Mouse (Mus musculus): ENCODE results near the gene Gm21987. TPM values are rescaled to one million over a fixed set of nuclear protein-coding genes. Genes with fewer than 3 reads are reported as not detected.

Gene Gm21987
- total RNA-seq, 2 experiments from 2014 or later = not detected

- 0 out of 2 replicates have a peak, but pooled peaks have one; percentile 14 for ATAC-seq (replicated peaks; ENCODE audit: low FRiP score, low TSS enrichment, poor library complexity, severe bottlenecking)
Observed at GRCm38 (mm10) chr16:38387389-38387788, 40.5 kb downstream of the Gm21987 start.

GRCm38 (mm10) chr16:38388757-38389156 lies 41.9 kb downstream of the Gm21987 start:
- no peak for ATAC-seq (replicated peaks; ENCODE audit: low FRiP score, low TSS enrichment, poor library complexity, severe bottlenecking)

DNA sequence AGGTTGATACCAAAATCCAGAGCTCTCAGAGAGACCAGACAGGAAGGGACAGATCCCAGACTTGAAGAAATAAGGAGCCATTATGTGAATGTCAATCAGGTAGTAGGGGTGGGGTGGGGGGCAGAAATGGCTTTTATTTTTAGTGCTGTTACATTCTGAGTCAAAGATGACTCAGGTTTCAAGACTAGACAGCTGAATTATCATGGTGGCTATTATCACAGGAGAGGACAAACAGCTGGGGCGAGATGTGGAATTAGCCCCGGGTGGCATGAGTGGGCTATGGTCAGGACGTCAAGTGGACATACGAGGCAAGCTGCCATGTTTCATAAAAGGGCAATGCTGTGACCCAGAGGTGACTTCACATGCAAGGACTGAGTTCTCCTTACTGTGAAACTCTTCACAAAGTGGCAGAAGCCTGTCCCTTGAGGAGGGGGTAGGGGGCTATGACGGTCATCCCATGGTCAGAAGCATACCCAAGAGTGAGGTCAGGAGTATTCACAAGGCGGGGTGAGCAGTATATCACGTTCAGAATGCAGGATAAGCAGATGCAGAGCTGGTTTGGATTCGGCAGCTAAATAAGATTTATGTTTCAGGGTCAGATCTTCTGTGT lies 42.5 kb downstream of the Gm21987 start:
- ATAC-seq (replicated peaks; ENCODE audit: low FRiP score, low TSS enrichment, poor library complexity, severe bottlenecking) = no peak

- no peak for ATAC-seq (replicated peaks; ENCODE audit: low FRiP score, low TSS enrichment, poor library complexity, severe bottlenecking)
Observed at GRCm38 (mm10) chr16:38390322-38390721, 43.5 kb downstream of the Gm21987 start.

DNA sequence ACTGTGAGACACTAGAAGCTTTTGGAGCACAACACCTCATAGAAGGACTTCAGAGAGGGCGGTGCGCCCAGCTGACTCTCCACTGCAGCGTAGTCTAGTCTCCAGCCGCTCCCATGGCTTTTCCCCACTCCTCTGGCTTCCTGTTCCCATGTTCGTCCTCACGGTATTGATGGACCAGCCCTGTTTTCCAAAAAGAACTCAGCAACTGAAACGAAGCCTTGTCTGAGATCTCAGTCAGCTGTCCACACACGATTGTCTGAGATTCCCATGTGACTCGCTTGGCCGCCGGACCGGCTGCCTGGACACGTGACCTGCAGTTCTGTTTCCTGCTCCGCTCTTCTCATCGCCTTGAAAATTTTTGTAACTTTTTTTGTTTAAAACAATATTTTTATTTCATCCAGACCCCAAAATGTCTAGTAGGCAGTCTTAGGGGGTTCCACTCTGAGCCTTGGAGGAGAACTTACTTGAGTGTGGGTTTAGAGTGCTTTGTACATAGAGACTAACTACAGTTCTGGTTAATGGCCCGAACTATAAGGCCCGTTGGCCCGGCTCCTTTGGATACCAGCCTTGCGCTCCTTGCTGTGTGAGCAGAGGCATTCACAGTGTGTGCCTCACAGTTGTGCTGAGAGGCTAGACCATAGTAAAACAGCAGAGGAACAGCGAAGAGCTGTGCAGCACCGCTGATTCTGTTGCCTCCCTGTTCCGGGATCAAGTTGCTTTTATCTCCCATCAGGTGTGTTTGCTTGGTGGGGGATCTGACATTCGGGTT lies 45.5 kb downstream of the Gm21987 start:
- no peak for ATAC-seq (replicated peaks; ENCODE audit: low FRiP score, low TSS enrichment, poor library complexity, severe bottlenecking)

DNA sequence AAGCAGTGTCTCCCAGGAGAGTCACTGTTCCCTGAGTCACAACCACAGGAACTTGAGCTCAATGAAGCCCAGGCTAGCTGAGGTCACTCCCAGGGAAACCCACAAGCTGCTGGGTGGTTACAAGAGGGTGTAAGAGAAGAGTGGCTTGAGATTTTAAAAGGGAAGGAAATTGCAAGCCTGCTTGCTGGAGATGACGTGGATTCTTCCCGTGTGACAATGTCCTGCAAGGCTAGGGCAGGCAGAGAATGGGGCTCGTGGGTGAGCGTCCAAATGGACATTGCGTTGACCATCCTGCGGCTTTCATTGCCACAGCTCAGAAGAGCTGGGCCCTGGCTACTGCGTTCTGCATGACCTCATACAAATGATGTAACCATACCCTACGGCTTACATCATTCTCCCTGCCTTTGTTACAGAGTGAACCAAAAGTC lies 47.4 kb downstream of the Gm21987 start:
- ATAC-seq (replicated peaks; ENCODE audit: low FRiP score, low TSS enrichment, poor library complexity, severe bottlenecking) = no peak

- no peak for ATAC-seq (replicated peaks; ENCODE audit: low FRiP score, low TSS enrichment, poor library complexity, severe bottlenecking)
Observed at GRCm38 (mm10) chr16:38395060-38395730, 48.4 kb downstream of the Gm21987 start.

DNA sequence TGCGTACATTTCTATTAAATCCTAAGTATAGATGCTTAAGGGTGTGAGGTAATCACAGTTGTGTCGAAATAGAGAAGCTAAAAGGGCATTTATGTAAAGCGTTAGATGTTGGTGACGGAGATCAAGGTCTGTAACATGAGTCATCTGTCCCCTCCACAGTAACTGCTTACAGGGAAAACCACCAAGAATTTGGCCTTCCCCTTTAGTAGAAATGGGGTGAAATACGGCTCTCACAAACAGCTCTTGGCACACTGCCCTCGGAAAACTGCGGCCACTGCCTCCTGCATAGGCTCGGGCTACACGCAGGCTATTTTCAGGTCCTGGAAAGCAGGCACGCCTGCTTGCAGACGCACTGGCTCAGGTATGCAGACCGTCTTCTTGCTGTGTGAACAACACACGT lies 49.3 kb downstream of the Gm21987 start:
- peak; percentile 48; the same call in 1 of the 2 replicates for ATAC-seq (replicated peaks; ENCODE audit: low FRiP score, low TSS enrichment, poor library complexity, severe bottlenecking)

GRCm38 (mm10) chr16:38398266-38398665 lies 51.4 kb downstream of the Gm21987 start:
- ATAC-seq (replicated peaks; ENCODE audit: low FRiP score, low TSS enrichment, poor library complexity, severe bottlenecking) = no peak

DNA sequence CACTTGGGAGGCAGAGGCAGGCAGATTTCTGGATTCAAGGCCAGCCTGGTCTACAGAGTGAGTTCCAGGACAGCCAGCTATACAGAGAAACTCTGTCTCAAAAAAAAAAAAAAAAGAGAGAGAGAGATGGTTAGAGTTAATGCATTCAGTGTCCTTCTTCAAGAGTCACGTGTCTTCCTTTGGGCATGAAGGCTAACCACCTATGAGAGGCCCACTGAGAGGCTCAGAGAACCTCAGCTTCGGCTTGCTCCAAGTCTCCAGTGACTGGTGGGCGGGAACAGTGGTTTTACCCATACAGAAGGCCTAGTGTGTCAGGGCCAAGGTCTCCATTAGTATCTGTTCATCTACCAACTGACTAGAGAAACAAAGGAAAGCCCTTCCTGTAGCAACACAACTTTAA lies 52.2 kb downstream of the Gm21987 start:
- no peak for ATAC-seq (replicated peaks; ENCODE audit: low FRiP score, low TSS enrichment, poor library complexity, severe bottlenecking)

DNA sequence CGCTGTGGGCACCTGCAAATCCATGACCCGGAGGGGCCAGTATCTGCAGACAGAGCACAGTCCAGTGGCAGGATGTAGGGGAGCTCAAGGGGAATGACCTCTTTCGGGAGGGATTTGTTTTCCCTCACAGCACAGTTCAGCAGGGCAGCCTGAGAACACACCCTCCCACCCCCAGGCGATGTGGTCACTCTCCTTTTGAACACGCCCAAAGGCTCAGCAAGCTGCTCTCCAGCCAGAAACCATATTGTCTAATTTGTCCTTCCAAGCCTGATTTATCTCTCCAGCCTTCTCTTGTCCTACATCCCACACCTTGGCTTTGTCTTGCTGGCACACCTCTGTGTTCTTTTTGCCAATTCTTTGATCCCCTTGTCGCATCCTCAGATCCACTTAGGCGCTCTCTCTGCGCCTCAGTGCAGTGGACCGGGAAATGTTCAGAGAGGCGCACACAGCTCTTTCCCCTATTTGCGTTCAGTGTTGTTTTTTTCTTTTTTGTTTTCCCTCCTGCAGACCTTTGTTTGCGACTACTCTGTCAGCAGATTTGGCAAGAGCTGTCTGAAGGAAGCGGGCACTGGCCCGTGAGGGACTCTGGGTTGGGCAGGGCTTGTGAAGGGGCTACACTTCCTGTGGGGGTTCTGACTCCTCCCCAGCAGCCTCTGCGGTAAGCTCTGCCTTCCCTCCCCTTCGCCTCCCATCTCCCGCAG lies 52.8 kb downstream of the Gm21987 start:
- peak; percentile 33; the same call in 1 of the 2 replicates for ATAC-seq (replicated peaks; ENCODE audit: low FRiP score, low TSS enrichment, poor library complexity, severe bottlenecking)

GRCm38 (mm10) chr16:38400311-38400960 lies 53.6 kb downstream of the Gm21987 start:
- no peak for ATAC-seq (replicated peaks; ENCODE audit: low FRiP score, low TSS enrichment, poor library complexity, severe bottlenecking)

GRCm38 (mm10) chr16:38401468-38401867 lies 54.6 kb downstream of the Gm21987 start:
- ATAC-seq (replicated peaks; ENCODE audit: low FRiP score, low TSS enrichment, poor library complexity, severe bottlenecking) = no peak

DNA sequence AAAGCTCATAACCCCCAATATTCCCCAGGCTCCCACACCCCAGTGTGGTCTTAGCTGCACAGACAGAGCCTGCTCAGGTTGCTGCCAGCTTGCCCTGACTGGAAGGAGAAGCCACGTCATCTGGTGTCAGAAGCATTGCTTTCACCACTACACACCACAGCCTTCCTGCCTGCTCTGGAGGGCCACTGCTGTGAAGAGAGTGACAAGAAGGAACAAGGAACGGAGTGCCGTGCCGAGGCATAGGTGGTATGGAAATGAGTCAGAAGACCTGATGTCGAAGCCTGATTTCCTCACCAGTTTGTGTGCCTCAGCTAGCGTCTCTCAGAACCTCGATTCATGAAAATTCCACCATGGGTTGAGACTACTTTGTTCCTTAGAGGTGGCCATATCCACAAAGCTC lies 56.8 kb downstream of the Gm21987 start:
- ATAC-seq (replicated peaks; ENCODE audit: low FRiP score, low TSS enrichment, poor library complexity, severe bottlenecking) = peak; percentile 24; the same call in 1 of the 2 replicates

DNA sequence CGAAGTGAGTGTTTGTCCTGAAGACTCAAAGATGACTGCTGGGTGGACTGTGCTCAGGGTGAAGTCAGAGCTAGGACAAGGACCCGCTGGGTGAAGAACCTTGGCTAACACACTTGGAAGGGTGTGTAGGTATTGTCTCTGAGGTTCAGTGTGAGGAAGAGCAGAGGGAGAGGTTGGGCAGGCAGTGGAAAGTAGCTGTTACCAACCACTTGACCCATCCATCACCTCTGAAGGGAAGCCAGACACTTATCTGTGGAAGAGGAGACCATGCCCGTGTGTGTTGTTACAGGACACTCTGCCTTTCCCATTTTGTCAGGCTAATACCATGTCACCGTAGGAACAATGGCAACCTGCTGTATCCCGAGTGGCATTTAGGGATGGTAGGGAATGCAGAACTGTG lies 59.5 kb downstream of the Gm21987 start:
- ATAC-seq (replicated peaks; ENCODE audit: low FRiP score, low TSS enrichment, poor library complexity, severe bottlenecking) = no peak

DNA sequence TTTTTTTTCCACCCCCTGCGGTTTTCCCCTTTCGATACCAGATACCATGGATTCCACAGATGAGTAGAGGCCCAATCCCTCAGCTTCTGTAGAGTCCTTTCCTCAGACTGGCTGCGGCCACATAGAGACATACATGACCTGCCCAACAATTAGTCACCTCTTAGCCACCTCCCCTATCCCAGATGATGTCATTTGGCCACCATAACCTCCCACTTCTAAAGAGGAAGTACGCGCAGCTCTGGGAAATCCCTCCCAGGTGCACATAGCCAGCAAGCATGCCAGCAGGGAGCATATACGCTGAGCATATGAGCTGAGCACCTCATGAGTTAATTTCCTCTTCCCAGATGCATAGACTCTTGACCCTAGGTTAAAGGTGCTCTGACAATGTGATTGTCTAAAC lies 59.9 kb downstream of the Gm21987 start:
- no peak for ATAC-seq (replicated peaks; ENCODE audit: low FRiP score, low TSS enrichment, poor library complexity, severe bottlenecking)

GRCm38 (mm10) chr16:38407584-38407983 lies 60.7 kb downstream of the Gm21987 start:
- no peak for ATAC-seq (replicated peaks; ENCODE audit: low FRiP score, low TSS enrichment, poor library complexity, severe bottlenecking)

GRCm38 (mm10) chr16:38408416-38408815 lies 61.6 kb downstream of the Gm21987 start:
- no peak for ATAC-seq (replicated peaks; ENCODE audit: low FRiP score, low TSS enrichment, poor library complexity, severe bottlenecking)

Measured in megakaryocyte-erythroid progenitor cell, adult 5-6 weeks (primary cell).